Mouse (Mus musculus): ENCODE measurements around the gene Gm10803.

DNA sequence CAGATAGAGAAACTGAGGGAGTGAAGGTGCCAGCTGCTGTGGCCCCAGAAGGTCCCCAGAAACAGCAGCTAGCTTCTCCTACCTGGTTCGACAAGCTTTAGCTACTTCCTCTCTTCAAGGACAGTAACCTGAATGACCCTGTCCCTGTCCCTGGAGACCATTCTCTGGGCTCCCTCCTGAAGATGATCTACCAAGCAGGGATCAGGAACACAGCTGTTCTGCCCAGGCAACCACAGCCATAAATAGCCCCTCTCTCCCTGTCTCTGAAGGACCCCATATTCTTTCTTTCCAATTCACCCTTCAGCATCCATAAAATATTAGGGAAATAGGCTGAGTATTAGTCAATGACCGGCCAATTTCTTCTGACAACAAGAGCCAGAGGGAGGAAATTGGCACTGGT is 18.6 kb upstream of the Gm10803 start:
- TF ChIP-seq GATA1 (IDR thresholded peaks at IDR 0.05; ENCODE audit: borderline replicate concordance, low read length) (no peak), FLI1 (IDR thresholded peaks at IDR 0.05; ENCODE audit: low read length) (no peak)

All from megakaryocyte, embryonic 14.5 days (primary cell).